Mouse (Mus musculus) embryonic facial prominence, embryonic 10.5 days (tissue): ENCODE measurements around the gene Cisd2. TPM values are rescaled to one million over a fixed set of nuclear protein-coding genes. Genes with fewer than 3 reads are reported as not detected.

Experiments used
- polyA plus RNA-seq: library from polyadenylated mRNA; unstranded; fragments of >200 nt; fragmentation: Nextera tagmentation; extraction: Ambion mirVana; gene quantifications from 2 replicates; pipeline ENCODE4 v1.2.1, GENCODE M21; 2016

Cisd2 gene
- polyA plus RNA-seq, 1 experiment from 2014 or later, result 74.9 TPM

Other genes starting within 250 kb of the Cisd2 start
- 35.8 and 39.4 TPM in 2 replicates for gene Cenpe, start 211.4 kb downstream of the Cisd2 start, polyA plus RNA-seq
- gene Bdh2, start 142.7 kb downstream of the Cisd2 start, polyA plus RNA-seq, result 9.7 and 10.3 TPM in 2 replicates
- gene Slc9b2, start 116.2 kb downstream of the Cisd2 start, polyA plus RNA-seq, result 3.0 and 3.8 TPM in 2 replicates
- 0.62 TPM in 1 of 2 replicates, not detected in the other for gene Slc9b1, start 75.9 kb downstream of the Cisd2 start, polyA plus RNA-seq
- gene Ube2d3, start 14.2 kb upstream of the Cisd2 start, polyA plus RNA-seq, result 539 and 556 TPM in 2 replicates
- 3.3 and 3.5 TPM in 2 replicates for gene Manba, start 61.7 kb upstream of the Cisd2 start, polyA plus RNA-seq